Mouse (Mus musculus) mouse trophoblast stem cell (cell line): ENCODE data around the gene Hdac10.

Source experiments
- in situ Hi-C, 2 experiments: fragments of 300-500 bp; cut with MseI, MboI; formaldehyde crosslinking; loops; 2 replicates in 1 of 2; 3 replicates in 1 of 2; pipeline ENCODE4 v1.15.1; 2025

Hdac10 gene

GRCm38 (mm10) chr15:89148496-89149270 lies 20.2 kb upstream of the Hdac10 start:
- in situ Hi-C loops: no loop called here

- in situ Hi-C loops: no loop called here
Observed at GRCm38 (mm10) chr15:89147895-89148294, 19.4 kb upstream of the Hdac10 start.

- in situ Hi-C loops: no loop called here
Observed at GRCm38 (mm10) chr15:89147456-89147855, 19.0 kb upstream of the Hdac10 start.

- in situ Hi-C loops: no loop called here
Observed at GRCm38 (mm10) chr15:89147024-89147423, 18.5 kb upstream of the Hdac10 start.

GRCm38 (mm10) chr15:89146537-89146936 lies 18.0 kb upstream of the Hdac10 start:
- in situ Hi-C loops: no loop called here

GRCm38 (mm10) chr15:89145813-89146350 lies 17.4 kb upstream of the Hdac10 start:
- in situ Hi-C loops: no loop called here

GRCm38 (mm10) chr15:89144965-89145364 lies 16.5 kb upstream of the Hdac10 start:
- in situ Hi-C loops: no loop called here

GRCm38 (mm10) chr15:89143134-89143533 lies 14.6 kb upstream of the Hdac10 start:
- in situ Hi-C loops: no loop called here

GRCm38 (mm10) chr15:89141905-89142304 lies 13.4 kb upstream of the Hdac10 start:
- in situ Hi-C loops: no loop called here

- in situ Hi-C loops: no loop called here
Observed at GRCm38 (mm10) chr15:89141443-89141842, 12.9 kb upstream of the Hdac10 start.

- in situ Hi-C loops: no loop called here
Observed at GRCm38 (mm10) chr15:89140659-89141252, 12.3 kb upstream of the Hdac10 start, which contains the start of gene Mapk12. Gene Mapk12 (minus strand): TSS chr15:89140703.

GRCm38 (mm10) chr15:89140048-89140658 lies 11.7 kb upstream of the Hdac10 start:
- in situ Hi-C loops: no loop called here

GRCm38 (mm10) chr15:89138531-89138930 lies 10.0 kb upstream of the Hdac10 start:
- in situ Hi-C loops: no loop called here

GRCm38 (mm10) chr15:89138046-89138405 lies 9.5 kb upstream of the Hdac10 start:
- in situ Hi-C loops: no loop called here

GRCm38 (mm10) chr15:89137378-89138045 lies 9.0 kb upstream of the Hdac10 start:
- in situ Hi-C loops: no loop called here

GRCm38 (mm10) chr15:89136461-89137155 lies 8.1 kb upstream of the Hdac10 start:
- in situ Hi-C loops: no loop called here

GRCm38 (mm10) chr15:89131316-89131715 lies 2.8 kb upstream of the Hdac10 start:
- in situ Hi-C loops: no loop called here

GRCm38 (mm10) chr15:89130245-89130644 lies 1.7 kb upstream of the Hdac10 start:
- in situ Hi-C loops: no loop called here

- in situ Hi-C loops: no loop called here
Observed at GRCm38 (mm10) chr15:89127364-89127940, 1.0 kb downstream of the Hdac10 start.

GRCm38 (mm10) chr15:89126622-89127021 lies 1.9 kb downstream of the Hdac10 start:
- in situ Hi-C loops: no loop called here

GRCm38 (mm10) chr15:89125351-89125750 lies 3.1 kb downstream of the Hdac10 start:
- in situ Hi-C loops: no loop called here
